Mouse (Mus musculus) heart, adult 2 months (tissue): ENCODE data around the gene Hes2.

Experiments
- CTCF ChIP-seq: fragments of 200-600 bp; IDR thresholded peaks from 2 replicates; pipeline ENCODE4 v1.8.1; 2022; ENCODE audit warnings: antibody characterized with exemption, mild to moderate bottlenecking, moderate library complexity
- POLR2A ChIP-seq: fragments of 200-500 bp; IDR thresholded peaks from 2 replicates; pipeline ENCODE4 v1.6.1; 2011; ENCODE audit warnings: mild to moderate bottlenecking, low read depth, low read length, control low read depth; ENCODE audit not compliant: insufficient read depth

DNA sequence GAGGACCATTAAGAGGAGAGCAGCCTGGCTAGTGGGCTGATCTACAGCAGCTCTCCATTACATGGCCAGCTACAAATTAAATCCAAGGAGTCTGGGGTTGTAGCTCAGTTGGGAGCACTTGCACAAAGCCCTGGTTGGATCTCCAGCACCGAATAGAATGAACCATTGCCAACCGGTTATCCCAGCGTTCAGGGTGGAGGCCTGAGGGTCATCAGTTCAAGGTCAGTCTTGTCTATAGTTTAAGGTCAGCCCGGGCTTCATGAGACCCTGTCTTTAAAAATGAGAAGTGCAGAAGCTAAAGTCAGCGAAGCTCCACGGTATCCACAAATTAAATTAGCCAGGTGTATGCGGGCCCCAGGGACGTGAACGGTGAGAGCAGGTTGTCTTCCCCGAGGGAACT, 11.6 kb downstream of the Hes2 start:
- TF ChIP-seq CTCF (no peak), POLR2A (no peak)
